Mouse (Mus musculus) lung, postnatal 0 days (tissue): ENCODE measurements around the gene Ppp1r9a.

ENCODE experiments used
- CTCF ChIP-seq: IDR thresholded peaks from 2 replicates; pipeline ENCODE4 v1.5.1; 2016; ENCODE audit warnings: antibody characterized with exemption, mild to moderate bottlenecking
- EP300 ChIP-seq: IDR thresholded peaks from 2 replicates; pipeline ENCODE4 v1.6.1; 2016; ENCODE audit warnings: antibody characterized with exemption, mild to moderate bottlenecking, control low read depth

- no peak for TF ChIP-seq CTCF
- no peak for TF ChIP-seq EP300
Observed at GRCm38 (mm10) chr6:4949701-4950100, 47.0 kb downstream of the Ppp1r9a start.
